Mouse (Mus musculus): ENCODE measurements at regions not wholly inside any gene's neighbourhood (a gene's known extent, or its start where the extent isn't known, plus 50 kb on each side); places are given as distances from the start of the nearest gene placed in this dataset.

DNA sequence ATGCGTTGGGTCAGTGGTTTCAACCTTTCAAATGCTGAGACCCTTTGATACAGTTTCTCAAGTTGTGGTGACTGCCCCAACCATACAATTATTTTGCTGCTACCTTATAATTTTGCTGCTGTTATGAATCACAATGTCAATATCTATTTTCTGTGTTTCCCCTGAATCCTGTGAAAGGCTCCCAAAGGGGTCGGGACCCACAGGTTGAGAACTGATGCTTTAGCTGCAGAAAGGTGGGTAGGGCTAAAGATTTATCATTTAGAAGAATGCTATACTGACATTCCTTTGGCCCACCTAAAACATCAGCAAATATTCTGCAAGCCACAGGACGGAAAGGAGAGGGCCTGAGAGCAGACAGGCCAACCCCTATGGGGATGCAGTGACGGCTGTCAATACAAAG, 77.2 kb upstream of the Barx2 start:
- TF ChIP-seq CTCF (IDR thresholded peaks at IDR 0.05; ENCODE audit: low read depth) (no peak), EP300 (IDR thresholded peaks at IDR 0.05; ENCODE audit: low read depth) (no peak)
